Mouse (Mus musculus): Measurements from ENCODE around the gene 4930505A04Rik.
"Not testable (repeated sequence)": the region's sequence is repeated elsewhere in the genome, so short reads cannot be mapped to it uniquely, and the experiment has no call there.

The 4930505A04Rik gene

DNA sequence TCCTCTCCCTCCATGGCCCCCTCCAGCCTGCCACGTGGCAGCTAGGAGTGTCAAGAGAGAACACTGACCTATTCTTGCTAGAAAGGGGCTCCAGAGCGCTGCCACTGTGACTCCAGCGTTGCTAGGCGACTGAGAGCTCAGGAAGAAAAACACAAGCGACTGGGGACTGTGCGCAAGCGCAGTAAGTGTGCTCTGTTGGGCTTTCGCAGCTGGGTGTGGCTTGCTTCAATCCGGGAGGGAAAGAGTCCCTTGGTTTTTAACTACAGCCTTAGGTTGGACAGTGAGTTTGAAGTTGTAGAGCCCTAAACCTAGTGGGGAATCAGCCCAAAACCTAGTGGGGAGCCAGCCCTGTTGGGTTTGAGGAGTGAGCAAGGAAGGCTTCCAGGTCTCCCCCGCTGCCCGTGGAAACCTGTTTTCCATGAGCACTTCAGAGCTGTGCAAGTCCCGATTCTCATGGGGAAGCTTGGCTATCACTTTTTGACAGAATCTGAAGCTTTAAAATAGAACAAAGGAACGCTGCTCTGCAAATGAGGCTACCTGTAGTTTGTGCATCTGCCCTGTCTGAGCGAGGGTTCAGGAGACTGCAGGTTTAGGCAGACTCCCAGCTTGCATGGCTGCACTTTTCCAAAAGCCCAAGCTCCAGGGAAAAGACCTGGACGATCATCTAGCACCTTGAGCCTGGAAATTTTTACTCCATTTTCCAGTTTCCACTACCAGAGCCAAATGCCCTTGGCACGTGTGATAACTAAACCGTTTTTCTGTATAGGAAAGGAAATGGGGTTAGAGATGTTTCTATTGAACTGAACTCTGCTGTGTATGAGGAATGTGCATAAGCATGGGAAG lies at the start of gene 4930505A04Rik:
4930505A04Rik (minus strand) TSS at position 77 of the 843 bp plus-strand sequence.
- peak; percentile 87 for DNase-seq

DNA sequence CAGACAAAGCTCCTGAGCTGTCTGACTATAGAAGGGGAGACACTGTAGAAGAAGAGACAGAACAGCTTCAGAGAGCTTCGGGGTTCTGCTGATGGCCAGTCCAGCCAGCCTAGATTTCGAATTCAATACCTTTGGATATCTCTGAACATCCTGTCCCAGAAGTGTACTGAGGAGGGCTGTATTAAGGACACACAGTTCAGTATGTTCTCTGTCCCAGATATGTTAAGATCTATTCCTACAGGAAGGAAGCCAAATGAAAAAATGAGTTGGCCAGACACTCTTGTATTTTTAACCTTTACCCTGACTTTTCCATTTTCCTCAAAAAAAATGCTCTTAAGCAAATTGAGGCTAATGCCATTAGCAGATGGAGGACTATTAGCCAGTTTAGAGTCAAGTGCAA lies 45.5 kb upstream of the 4930505A04Rik start:
- DNase-seq: peak; percentile 30

DNA sequence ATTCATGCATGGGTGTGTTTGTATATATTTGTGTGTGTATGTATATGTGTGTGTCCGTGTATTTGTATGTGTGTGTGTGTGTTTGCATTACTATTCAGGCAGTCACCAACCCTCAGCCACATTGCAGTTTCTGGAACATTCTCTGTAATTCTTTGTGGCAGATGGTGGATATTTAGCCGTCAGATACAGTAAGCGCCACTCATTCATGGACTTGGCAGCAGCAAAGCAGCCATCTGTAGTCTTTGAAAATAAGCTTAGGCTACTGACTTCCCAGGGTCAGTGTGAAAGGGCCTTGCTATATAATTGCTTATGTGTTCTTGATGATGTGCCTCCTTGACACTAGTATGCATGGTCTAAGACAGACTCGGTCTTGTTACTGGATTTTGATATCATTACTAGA lies 36.6 kb upstream of the 4930505A04Rik start:
- no peak for DNase-seq

DNA sequence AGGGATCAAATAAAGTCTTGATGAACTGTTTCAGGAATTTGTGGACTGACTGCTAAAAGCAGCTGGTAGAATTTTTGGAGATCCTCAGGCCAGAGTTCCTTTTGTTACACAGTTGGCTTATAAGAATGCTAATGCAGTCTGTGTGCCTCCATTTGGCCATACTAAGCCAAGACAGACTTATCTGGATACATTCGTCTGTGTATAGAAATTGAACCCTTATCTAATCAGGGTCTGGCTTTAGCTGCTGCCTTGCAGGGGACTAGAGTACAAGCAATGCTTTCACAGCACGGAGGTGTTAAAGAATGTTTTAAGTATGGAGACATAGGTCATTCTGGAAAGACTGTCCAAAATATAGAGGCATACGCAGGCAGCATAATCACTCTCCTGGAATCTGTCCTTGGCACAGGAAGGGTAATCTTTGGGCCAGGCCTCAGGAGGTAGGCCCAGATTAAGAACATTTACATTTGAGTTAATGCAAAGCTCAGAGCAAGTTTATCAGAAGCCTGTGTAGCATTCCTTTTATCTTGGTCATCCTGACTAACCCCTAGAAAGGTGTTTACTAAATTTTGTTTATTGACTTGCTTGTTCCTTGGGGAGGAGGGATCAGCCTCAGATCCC lies 27.2 kb upstream of the 4930505A04Rik start:
- DNase-seq: no peak

DNA sequence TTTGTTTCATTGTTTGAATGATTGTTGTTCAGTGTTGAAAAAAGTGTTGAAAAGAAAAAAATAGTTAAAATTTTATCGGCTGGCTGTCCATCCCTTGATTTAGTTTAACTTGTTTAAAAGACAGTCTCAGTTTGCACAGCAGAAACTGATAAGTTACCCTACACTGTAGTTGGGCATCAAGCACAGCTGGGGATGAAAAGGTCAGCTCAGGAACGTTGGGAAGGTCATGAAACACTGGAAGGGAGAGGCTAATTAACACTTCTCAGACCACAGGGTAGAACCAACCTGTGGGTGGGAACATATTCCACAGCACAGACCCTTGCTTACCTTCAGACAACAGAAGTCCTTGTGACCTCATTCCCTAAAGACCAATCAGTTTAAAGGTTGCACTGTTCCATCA lies 25.5 kb upstream of the 4930505A04Rik start:
- DNase-seq: no peak

DNA sequence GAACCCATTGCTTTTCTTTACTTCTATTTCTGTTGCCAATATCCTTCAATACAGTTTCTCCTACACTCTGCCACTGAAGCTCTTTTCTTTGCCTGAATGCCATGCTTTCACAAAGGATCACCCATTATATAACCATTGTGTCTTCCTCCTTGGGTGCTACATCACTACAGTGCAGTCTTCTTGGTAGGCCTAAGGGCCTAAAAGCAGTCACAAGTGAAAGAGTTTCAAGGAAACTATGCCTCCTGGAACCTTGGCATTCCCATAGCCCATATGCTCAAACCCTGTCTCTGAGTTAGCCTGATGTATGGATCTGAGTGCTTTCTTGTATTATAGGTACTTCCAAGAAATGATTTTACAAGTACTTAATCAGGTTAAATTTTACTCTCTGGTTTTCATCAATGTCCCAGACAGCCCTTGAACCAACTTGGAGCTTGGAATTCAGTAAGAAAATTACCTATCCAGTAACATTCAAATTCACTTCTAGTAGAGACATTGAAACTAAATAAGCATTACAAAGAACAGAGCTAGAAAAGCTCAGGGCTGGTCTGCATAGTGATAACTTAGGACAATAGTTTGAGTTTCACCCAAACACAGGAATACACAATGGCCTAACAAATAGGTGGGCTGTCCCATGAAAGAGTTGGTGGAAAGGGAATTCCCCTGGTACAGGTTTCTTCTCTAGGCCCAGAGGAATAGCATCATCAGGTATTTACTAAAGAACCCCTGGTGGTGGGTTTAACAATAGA lies 20.1 kb upstream of the 4930505A04Rik start:
- no peak for DNase-seq

DNA sequence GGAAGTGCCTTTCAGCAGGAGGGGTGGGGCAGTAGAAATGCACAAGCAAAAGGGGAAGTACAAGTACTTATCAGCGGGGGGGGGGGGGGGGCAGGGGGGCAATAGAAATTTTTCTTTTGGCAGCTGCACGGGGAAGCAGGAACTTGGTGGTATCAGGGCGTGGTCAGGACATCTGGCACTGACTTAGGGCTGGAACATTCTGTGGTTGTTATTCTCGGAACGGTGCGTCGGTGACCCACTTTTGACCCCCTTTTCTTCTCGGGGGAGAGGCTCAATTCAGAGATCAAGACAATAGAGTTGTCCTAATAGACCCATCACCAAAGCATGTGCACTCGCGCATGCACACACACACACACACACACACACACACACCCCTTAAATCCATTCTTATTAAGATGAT lies 16.6 kb upstream of the 4930505A04Rik start:
- DNase-seq: no peak

DNA sequence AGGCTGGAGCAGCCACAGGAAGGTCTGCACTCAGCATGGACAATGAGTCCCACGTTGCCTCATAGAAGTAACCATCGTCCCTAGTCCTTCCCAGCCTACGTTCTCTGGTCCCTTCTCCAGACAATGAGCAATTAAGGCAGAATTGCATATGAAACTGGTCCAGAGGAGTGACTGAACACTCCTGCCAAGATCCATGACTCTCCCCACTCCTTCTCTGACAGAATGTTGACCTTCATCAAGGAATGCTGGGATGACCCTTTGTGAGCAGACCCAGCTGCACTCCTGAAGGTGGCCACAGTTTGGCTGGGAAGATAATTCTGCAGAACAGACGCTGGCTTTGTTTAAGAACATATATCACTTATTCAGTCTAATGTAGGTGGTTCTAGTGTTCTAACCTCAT lies 11.7 kb upstream of the 4930505A04Rik start:
- DNase-seq: no peak

DNA sequence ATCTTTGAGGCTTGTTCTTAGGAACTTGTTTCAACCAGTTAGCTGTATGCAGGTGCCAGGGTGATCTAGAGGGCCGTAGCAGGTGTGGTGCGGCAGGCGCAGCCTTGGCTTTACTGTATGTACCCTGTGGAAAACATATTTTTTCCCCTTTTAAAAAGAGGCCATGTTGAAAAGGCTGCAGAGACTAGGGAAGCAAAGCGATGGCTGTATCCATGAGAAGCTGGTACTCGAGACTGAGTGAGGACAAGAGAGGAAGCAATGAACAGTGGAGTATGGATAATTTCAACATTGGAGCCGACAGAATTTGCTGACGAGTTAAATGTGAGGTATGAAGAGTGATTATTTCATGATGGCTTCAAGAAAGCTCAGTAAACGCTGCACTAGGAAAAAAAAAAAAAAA lies 440 bp downstream of the 4930505A04Rik start:
- no peak for DNase-seq

DNA sequence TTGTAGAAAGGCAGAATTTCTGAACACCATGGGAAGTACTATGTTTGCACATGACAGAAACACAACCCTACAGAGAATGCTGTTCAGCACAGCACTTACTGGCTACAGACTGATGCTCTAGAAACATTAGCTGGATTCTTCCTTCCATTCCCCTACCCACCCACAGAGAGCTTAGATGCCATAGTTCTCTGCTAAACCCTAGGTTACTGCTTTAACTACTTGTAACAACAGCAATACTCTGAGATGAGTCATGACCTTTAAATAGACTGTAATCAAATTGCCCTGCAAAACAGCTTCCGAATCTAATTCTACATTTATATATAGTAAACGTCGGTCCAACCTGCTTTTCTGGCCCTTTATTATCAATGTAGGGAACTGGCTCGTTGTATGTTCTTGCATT lies 17.3 kb downstream of the 4930505A04Rik start:
- no peak for DNase-seq

DNA sequence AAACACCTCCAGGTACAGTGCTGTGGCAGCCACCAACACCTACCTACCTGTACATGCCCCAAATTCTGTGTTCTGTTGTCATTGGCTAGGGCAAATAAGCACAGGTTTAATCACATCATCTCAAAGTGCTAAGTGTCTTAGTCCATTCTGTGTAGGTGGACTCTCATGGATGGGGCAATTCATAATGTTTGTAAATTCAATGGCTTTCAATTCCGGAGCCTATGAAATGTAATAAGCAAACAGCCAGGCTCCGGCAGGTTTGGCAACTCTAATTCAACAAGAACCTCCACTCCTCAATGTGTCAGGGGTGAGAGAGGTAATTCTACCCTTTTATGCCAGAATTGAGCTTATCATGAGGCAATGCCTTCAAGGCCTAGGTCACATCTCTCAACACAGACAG lies 23.5 kb downstream of the 4930505A04Rik start:
- no peak for DNase-seq

DNA sequence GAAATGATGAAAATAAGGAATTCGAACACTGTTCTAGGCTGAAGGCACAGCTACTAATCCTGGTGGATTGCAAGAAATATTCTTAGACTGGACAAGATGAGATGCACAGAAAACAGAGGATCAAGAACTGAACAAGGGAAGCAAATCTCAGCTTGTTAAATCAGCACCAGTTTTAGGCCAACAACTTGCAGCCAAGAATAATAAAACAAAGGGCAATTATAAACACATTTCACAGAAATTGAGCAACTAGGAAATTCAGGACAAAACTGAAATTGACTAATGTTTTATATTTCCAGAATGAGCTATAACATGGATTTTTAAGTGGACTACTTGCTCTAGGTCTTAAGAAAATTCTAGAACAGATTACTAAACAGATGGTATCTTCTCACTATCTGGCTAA lies 24.1 kb downstream of the 4930505A04Rik start:
- DNase-seq: peak; percentile 4

DNA sequence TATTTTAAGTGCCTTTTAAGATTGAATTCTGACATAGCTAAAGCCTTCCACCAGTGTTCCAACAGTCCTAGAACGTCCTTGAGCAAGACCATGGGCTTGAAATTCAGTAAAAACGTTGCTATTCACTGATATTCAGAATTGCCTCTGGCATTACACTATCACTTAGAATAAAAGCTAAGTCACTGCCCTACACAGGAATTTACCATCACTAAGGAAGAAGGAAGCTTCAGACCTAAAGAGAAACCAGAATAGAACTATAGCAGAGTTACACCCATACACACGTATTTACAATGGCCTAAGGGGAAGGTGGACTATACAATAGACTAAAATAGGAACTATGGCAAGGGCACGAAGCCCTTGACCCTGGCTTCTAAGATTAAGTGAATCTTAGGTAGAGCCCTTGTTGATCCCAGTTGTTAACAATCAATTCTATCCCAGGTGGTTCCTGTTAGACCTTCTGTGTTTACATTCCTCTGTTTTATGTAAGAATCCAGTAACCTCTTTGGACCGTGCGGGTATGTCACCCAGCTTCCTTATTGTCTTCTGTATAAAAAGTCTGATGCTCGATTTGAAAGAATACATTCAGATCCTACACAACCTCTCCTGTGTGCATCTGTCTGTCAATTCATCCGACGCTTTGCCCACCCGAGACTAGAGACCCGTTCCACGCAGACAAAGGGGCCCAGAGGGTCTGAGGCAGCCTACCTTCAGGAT lies 27.3 kb downstream of the 4930505A04Rik start:
- DNase-seq: not testable (repeated sequence)

DNA sequence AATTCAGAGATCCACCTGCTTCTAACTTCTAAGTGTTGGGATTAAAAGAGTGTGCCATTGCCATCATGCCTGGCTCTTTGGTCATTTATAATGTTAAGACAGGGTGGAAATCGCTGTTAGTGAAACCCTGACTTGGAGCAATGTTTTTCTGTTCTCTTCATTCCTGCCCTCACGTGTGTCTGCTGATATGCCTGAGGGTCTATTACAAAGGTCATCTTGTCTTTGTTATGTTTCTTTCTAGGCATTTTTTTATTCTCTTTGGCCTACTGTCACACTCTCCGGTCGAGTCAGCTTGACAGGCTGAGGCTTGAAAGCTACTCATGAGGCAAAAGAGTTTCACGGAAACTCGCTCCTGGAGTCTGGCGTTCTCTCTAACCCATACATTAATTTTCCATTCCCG lies 27.9 kb downstream of the 4930505A04Rik start:
- DNase-seq: no peak

DNA sequence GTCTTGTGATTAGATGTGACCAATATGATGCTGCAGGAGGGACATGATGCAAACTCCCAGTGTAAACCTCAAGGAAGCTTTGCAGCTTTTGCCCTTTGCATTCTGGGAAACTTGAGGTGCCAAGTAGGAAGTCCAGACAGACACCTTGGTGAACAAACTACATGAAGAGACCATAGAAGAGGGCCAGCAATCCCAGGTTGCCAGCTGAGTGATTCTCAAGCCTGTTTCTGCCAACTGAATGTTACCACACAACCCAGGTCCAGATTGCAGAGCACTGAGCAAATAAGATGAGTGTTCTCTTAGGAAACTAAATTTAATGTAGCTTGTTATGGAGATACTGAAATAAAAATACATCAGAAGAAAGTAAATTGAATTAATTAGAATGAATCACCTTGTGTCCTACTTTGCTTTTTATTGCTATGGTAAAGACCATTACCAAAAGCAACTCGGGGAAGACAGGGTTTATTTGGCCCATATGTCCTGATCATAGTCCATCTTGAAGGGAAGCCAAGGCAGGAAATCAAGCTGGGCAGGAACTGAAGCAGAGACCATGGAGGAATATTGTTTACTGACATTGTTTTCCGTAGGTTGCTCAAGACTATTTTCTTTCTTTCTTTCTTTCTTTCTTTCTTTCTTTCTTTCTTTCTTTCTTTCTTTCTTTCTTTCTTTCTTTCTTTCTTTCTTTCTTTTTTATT lies 38.2 kb downstream of the 4930505A04Rik start:
- no peak for DNase-seq

DNA sequence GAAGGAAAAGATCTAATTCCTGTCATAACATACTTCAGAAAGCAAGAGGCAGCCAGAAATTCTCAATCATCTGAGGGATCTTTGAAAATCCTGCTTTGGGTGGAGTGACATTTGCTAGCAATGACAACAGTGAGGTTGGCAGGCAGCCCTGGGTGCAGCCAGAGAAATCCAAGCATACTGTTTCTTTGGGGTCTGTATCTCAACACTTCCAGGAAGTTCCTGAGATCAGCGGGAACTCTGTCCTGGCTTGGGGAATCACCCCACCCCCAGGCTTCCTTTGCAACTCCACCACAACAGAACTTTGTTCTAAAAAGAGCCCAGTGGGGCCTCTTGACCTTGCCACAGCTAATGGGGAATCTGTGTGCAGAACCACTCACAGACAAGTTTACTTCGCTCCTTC lies 66.0 kb downstream of the 4930505A04Rik start:
- DNase-seq: peak; percentile 63

DNA sequence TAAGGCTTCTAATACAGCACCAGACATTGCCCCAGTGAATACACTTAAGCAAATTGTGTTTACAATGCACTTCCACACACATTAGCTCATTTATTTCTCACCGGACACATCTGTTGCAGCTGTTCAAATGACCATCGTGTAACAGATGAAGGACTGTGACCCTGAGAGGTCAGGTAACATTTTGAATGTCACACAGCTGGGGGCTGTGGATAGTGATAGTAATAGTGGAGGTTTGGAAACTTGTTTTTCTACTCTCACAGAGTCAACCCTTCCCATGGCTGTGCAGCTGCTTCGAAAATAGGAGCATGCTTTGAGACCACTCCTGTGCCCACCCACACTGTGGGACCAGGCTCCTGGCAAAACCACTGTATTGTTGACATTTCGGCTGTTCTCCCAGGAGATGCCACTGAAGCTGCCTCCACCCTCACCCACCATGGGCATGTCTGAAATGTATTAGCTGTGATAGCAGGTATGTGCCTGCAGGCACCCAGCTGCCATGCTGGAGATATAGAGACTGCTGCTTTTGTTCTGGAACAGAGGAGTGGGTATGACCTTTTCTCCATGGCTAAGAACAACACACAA lies 66.9 kb downstream of the 4930505A04Rik start:
- peak; percentile 1 for DNase-seq

DNA sequence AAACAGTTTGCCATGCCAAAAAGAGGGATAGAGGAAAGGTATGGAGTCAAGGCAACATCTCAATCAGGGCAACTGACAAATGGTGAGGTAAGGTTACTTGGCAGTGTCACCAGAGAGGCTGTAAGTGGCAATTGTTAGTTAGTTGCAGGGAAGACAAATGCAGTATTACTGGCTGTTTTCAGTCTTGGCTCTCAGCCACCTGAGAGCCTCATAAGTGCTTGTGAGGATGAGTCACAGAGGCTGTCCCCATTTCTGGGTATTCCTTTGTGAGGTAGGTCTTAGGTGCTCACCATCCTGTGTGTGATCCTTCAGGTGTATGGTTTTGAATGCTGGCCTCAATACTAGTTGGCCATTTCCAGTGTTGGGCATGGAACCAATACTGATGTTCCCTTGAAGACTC lies 77.3 kb downstream of the 4930505A04Rik start:
- no peak for DNase-seq

DNA sequence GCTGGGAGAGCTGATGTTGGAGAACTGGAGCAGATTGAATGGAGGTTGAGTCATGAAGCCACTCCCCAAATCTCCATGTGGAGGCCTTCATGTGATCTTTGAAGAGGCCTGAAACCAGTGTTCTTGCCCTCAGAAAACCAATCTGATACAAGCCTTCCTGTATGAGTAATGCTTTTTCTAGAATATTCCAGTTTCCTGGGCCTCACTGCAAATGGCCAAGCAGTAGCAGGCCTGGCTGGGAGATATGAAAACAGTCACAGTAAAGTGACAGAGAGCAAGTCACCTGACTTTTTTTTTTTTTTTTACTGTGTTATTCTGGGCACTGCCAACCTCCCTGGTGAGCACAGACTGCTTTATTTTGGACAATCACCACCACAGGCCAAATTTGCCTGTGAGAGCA lies 88.6 kb downstream of the 4930505A04Rik start:
- DNase-seq: no peak
